Mouse (Mus musculus): Measurements from ENCODE around the gene Dgki.

DNA sequence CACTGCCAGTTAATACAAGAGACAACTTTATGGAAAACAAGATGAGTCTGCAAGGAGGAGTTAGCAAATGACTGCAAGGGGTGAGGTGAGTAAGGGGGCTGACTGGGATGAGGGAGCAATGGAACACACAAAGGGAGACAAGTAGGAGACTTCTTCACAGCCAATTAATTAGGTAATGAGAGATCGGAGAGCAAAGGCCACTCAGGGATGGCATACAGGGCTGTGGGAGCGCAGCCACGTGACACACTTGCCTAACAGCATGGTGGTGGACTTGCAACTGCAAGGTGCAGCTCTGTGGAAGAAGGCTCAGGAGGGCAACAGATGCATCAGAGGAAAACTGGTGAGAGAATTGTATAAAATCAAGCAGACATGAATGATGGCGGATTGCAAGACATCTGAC is 339.3 kb downstream of the Dgki start:
- TF ChIP-seq CTCF (IDR thresholded peaks at IDR 0.05; ENCODE audit: low read depth, low read length) (no peak), POLR2A (IDR thresholded peaks at IDR 0.05; ENCODE audit: borderline replicate concordance, low read depth, low read length) (no peak)
